Mouse (Mus musculus): Measurements from ENCODE around the gene D630003M21Rik. TPM values are rescaled to one million over a fixed set of nuclear protein-coding genes. Genes with fewer than 3 reads are reported as not detected.

D630003M21Rik gene
- not detected in 2 replicates for polyA plus RNA-seq (2012; ENCODE audit: insufficient read depth, insufficient read length, missing spikeins)

DNA sequence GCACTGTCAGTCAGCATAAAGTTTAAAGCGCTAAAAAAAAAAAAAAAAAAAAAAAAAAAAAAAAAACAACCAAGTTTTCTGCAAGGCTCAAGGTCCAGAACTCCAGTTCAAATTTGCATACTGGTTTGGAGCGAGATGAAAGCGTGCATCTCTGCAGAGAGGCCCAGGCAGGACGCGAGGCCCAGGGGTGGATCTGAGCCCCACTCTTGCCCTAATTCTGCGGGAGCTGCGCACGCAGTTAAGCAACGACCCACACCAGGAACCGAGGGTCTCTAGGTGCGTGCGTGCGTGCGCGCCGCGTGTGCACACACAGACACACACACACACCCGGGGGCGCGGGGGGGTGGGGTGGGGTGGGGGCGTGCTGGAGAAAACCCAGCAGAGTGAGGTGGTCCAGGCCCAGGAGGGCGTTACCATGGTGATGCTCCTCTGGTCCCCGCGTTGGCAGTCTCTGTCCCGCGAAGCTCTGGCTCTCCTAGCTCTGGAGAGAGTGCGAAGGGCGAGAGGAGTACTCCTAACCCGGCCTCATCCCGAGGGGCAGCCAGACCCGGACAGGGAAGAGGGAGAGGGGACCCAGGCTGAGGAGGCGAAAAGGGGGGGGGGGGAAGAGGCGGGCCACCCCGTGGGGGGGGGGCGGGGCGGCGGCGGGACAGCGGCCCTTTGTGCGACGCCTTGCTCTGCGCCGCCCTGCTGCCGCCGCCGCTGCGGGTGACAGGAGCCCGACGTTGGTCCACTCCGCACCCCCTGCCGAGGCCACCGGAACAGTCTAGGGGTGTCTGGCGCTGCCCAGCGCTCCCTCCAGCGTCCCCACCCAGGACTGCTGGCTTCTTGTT, at the start of gene D630003M21Rik:
D630003M21Rik (minus strand) TSS at position 553 of the 833 bp plus-strand sequence.
- H3K27ac ChIP-seq (ENCODE audit: insufficient read depth, low read depth, low read length), result no peak within 1 kb of the TSS
- H3K4me1 ChIP-seq (ENCODE audit: control insufficient read depth, insufficient read depth, low read length), result peaks cover 5% of the 10 kb centered on the region
- TF ChIP-seq POLR2A (IDR thresholded peaks at IDR 0.05; ENCODE audit: borderline replicate concordance, low read depth, low read length) (no peak), CTCF (IDR thresholded peaks at IDR 0.05; ENCODE audit: low read depth, low read length) (no peak)
- 0 out of 2 replicates have a peak within 1 kb of the TSS, but pooled peaks have one; percentile 16 for H3K4me3 ChIP-seq (ENCODE audit: insufficient read depth, low read length)

DNA sequence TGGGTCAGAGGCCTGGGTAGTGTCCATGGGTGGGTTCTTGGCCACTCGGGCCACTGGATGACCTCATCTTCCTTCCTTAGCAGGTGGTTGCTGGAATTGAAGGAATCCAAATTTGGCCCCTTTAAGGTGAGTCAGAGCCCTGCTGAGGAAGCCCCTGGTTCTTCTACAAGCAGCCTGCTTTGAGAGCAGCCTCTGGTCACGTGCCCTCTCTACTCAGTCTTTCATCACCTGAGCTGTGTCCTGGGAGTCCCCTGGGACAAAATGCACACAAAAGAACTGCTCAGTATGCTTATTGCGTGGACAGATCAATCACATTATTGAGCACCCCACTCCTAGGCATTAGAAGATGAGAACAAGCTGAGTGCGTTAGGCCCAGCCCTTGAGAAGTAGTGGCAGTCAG, 47.9 kb upstream of the D630003M21Rik start:
- H3K4me1 ChIP-seq (ENCODE audit: control insufficient read depth, insufficient read depth, low read length), result no peaks in the 10 kb centered on the region
- H3K27ac ChIP-seq (ENCODE audit: insufficient read depth, low read depth, low read length), result no peak overlapping the region
- no peak overlapping the region for H3K4me3 ChIP-seq (ENCODE audit: insufficient read depth, low read length)
- TF ChIP-seq POLR2A (IDR thresholded peaks at IDR 0.05; ENCODE audit: borderline replicate concordance, low read depth, low read length), result no peak

DNA sequence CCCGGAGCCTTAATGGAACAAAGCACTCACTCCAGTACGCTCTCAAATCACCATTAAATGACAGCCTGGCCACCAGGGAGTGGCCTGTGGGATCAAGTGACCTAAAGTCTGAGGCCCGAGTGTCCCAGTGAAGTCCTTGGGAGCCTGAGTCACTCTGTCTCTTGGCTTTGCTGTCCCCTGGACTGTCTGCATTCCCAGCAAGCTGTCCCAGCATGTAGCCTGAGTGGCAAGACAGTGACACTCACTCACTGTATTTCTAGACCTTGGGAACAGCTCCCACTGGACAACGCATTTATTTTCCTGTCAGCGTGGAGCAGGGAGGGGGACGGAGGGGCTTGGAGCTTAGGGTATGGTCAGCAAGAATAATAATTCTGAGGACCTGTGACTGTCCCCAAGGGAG, 47.4 kb upstream of the D630003M21Rik start:
- Histone ChIP-seq H3K27ac (ENCODE audit: insufficient read depth, low read depth, low read length) (no peak overlapping the region), H3K4me1 (ENCODE audit: control insufficient read depth, insufficient read depth, low read length) (no peaks in the 10 kb centered on the region), H3K4me3 (ENCODE audit: insufficient read depth, low read length) (no peak overlapping the region)
- no peak for TF ChIP-seq CTCF (IDR thresholded peaks at IDR 0.05; ENCODE audit: low read depth, low read length)
- no peak for TF ChIP-seq POLR2A (IDR thresholded peaks at IDR 0.05; ENCODE audit: borderline replicate concordance, low read depth, low read length)

DNA sequence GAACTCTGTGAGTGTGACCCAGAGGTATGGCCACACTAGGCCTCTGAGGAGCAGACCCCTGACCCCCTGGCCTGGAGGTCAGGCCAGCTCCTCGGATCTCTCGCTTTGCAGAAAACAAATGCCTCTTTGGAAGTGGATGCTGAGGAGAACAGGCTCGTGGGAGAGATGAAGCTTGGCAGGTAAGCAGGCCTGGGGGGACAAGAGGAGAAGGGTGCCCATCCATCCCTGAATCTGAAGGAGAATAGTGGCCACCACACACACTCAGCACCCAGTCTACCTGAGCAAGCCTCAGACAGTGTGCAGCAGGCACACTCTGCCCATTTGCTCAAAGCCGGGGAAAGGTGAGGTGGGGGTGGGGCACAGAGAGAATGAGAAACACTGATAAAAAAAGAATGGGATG, 46.8 kb upstream of the D630003M21Rik start:
- Histone ChIP-seq H3K4me1 (ENCODE audit: control insufficient read depth, insufficient read depth, low read length) (no peaks in the 10 kb centered on the region), H3K27ac (ENCODE audit: insufficient read depth, low read depth, low read length) (no peak overlapping the region), H3K4me3 (ENCODE audit: insufficient read depth, low read length) (no peak overlapping the region)
- TF ChIP-seq CTCF (IDR thresholded peaks at IDR 0.05; ENCODE audit: low read depth, low read length) (no peak), POLR2A (IDR thresholded peaks at IDR 0.05; ENCODE audit: borderline replicate concordance, low read depth, low read length) (no peak)

DNA sequence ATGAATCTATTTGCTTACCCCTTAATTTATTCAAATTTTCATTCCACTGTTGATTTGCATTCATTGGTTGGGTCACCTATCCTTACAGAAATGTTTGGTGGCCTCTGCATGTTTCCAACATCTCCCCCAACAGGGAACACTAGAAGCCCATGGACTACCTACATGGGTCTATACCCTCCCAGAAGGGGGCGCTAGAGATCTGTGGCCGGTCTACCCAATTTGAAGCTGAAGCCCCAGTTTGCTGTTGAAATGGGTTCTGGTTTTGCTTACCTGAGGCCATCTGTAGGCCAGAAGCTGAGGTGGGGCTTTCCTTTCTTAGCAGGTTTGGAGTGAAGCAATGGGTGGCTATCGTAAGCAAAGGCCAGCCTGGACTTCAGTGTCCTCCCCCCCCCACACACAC, 46.3 kb upstream of the D630003M21Rik start:
- no peak overlapping the region for H3K4me3 ChIP-seq (ENCODE audit: insufficient read depth, low read length)
- TF ChIP-seq CTCF (IDR thresholded peaks at IDR 0.05; ENCODE audit: low read depth, low read length) (peak; percentile 51; the same call in 1 of the 2 replicates), POLR2A (IDR thresholded peaks at IDR 0.05; ENCODE audit: borderline replicate concordance, low read depth, low read length) (no peak)
- no peaks in the 10 kb centered on the region for H3K4me1 ChIP-seq (ENCODE audit: control insufficient read depth, insufficient read depth, low read length)
- no peak overlapping the region for H3K27ac ChIP-seq (ENCODE audit: insufficient read depth, low read depth, low read length)

DNA sequence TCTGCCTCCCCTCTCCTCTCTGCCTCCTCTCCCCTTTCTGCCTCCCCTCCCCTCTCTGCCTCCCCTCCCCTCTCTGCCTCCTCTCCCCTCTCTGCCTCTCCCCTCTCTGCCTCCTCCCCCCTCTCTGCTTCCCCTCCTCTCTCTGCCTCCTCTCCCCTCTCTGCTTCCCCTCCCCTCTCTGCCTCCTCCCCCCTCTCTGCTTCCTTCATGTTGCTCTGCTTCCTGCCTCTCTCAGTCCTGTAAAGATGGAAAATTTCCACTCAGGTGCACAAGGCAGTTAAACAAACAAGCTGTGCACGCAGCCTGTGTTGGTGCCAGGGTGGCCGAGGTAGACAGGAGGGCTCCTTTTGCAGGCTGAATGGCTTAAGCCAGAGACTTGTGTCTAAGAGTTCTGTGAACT, 44.6 kb upstream of the D630003M21Rik start:
- Histone ChIP-seq H3K4me1 (ENCODE audit: control insufficient read depth, insufficient read depth, low read length) (no peaks in the 10 kb centered on the region), H3K4me3 (ENCODE audit: insufficient read depth, low read length) (no peak overlapping the region), H3K27ac (ENCODE audit: insufficient read depth, low read depth, low read length) (no peak overlapping the region)
- TF ChIP-seq POLR2A (IDR thresholded peaks at IDR 0.05; ENCODE audit: borderline replicate concordance, low read depth, low read length) (no peak), CTCF (IDR thresholded peaks at IDR 0.05; ENCODE audit: low read depth, low read length) (no peak)

DNA sequence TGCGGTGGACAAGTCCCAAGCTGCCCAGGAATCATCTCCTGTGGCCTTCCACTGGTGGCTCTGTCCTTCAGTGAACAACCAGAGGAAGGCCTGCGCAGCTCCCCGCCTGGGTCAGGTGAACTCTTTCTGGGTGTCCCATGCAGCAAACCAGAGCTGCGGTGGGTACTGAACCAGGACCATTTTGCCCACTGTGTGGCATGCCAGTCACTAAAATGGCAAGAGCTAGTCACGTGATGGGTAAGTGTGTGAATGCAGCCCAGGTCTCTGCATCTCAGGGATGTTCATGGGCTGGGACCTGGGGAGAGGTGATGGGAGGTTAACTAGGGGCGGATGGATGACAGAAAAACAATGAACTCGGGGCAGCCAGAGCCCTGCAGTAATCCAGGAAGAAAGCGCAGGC, 41.0 kb upstream of the D630003M21Rik start:
- Histone ChIP-seq H3K27ac (ENCODE audit: insufficient read depth, low read depth, low read length) (no peak overlapping the region), H3K4me3 (ENCODE audit: insufficient read depth, low read length) (no peak overlapping the region), H3K4me1 (ENCODE audit: control insufficient read depth, insufficient read depth, low read length) (no peaks in the 10 kb centered on the region)
- TF ChIP-seq CTCF (IDR thresholded peaks at IDR 0.05; ENCODE audit: low read depth, low read length), result no peak
- no peak for TF ChIP-seq POLR2A (IDR thresholded peaks at IDR 0.05; ENCODE audit: borderline replicate concordance, low read depth, low read length)

DNA sequence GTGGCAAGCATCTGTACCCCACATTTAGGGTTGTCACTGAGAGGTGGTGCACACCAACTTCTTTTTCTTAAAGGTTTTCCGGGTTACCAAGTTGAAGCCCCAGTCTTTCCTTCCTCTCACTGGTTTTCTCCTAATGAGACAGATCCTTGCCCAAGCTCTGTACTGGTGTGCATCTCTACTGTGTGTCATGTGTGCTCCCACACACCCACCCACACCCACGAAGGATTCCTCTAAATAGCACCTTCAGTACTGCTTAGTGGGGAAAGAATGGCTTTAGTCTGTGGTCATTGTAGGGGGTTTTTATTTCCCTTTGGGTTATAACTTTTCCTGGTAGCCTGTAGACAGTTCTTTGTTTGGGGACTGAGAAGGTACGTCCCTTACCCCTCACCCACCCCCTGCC, 35.9 kb upstream of the D630003M21Rik start:
- TF ChIP-seq CTCF (IDR thresholded peaks at IDR 0.05; ENCODE audit: low read depth, low read length) (no peak), POLR2A (IDR thresholded peaks at IDR 0.05; ENCODE audit: borderline replicate concordance, low read depth, low read length) (no peak)
- H3K4me3 ChIP-seq (ENCODE audit: insufficient read depth, low read length), result no peak overlapping the region

DNA sequence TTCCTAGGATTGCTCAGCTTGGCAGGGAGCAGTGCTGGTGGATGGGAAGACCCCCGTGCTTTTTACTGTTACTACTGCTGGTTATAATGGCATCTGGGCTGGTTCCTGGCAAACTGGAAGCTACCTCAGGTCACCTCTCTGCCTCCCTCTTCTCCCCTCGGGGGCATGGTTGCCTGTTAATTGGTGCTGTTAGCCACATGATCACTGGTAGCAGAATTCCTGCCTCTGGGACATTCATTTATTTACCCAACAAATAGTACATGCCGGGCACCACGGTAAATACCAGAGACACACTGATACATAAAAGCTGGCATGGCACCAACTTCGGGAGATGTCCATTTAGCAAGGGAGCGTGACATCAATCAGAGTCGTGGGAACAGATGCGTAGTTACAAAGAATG, 30.5 kb upstream of the D630003M21Rik start:
- no peak overlapping the region for H3K4me3 ChIP-seq (ENCODE audit: insufficient read depth, low read length)
- no peak overlapping the region for H3K27ac ChIP-seq (ENCODE audit: insufficient read depth, low read depth, low read length)
- TF ChIP-seq POLR2A (IDR thresholded peaks at IDR 0.05; ENCODE audit: borderline replicate concordance, low read depth, low read length), result no peak
- TF ChIP-seq CTCF (IDR thresholded peaks at IDR 0.05; ENCODE audit: low read depth, low read length), result no peak
- H3K4me1 ChIP-seq (ENCODE audit: control insufficient read depth, insufficient read depth, low read length), result peaks cover 5% of the 10 kb centered on the region; the same call in 1 of the 2 replicates

More for the DNA sequence above, 35.9 kb upstream of the D630003M21Rik start:
- Histone ChIP-seq H3K27ac (ENCODE audit: insufficient read depth, low read depth, low read length) (no peak overlapping the region), H3K4me1 (ENCODE audit: control insufficient read depth, insufficient read depth, low read length) (no peaks in the 10 kb centered on the region)

DNA sequence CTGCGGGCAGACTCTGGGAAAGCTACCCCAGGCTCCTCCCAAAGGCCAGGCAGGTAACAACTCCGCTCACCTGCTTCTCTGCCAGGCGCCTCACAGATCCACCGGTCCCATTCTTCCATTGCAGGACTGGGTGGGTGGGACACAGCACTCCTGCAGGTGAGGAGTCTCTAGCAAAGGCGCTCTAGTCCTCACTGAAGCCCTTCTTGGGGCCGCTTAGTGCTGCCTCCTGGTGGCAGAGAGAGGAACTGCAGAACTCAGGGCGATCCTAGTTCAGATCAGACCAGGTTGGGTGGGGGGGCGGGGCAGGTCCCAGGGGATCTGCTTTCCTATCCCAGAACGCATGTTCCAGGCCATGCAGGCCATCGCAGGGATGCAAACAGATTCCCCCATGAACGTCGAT, 29.8 kb upstream of the D630003M21Rik start:
- Histone ChIP-seq H3K4me3 (ENCODE audit: insufficient read depth, low read length) (no peak overlapping the region), H3K4me1 (ENCODE audit: control insufficient read depth, insufficient read depth, low read length) (peaks cover 5% of the 10 kb centered on the region; the same call in 1 of the 2 replicates)

More for the DNA sequence above, 29.8 kb upstream of the D630003M21Rik start:
- TF ChIP-seq POLR2A (IDR thresholded peaks at IDR 0.05; ENCODE audit: borderline replicate concordance, low read depth, low read length) (no peak), CTCF (IDR thresholded peaks at IDR 0.05; ENCODE audit: low read depth, low read length) (peak; percentile 78)
- no peak overlapping the region for H3K27ac ChIP-seq (ENCODE audit: insufficient read depth, low read depth, low read length)

All from bone marrow macrophage, adult 2 months (primary cell).